Mouse (Mus musculus) mammary gland, adult 2 months (tissue): ENCODE measurements around the gene Arhgap23. TPM values are rescaled to one million over a fixed set of nuclear protein-coding genes. Genes with fewer than 3 reads are reported as not detected.

Source experiments
- polyA plus RNA-seq: library from polyadenylated mRNA; depleted of rRNA; stranded (reverse); fragments of >200 nt; gene quantifications from 2 replicates; pipeline ENCODE4 v1.2.3, GENCODE M21; 2012; ENCODE audit warnings: low replicate concordance; rRNA removed

Arhgap23 gene
- 33.3 and 64.7 TPM in 2 replicates for polyA plus RNA-seq

GRCm38 (mm10) chr11:97415330-97415711, at the start of gene Arhgap23:
Gene Arhgap23, plus strand, starts transcription at chr11:97415533.

GRCm38 (mm10) chr11:97499865-97500719, 84.8 kb downstream of the Arhgap23 start, which contains the start of gene 4933428G20Rik:
Gene 4933428G20Rik, minus strand, starts transcription at chr11:97500340.

Other genes starting within 250 kb of the Arhgap23 start
- gene Kpnb1, start 227.7 kb upstream of the Arhgap23 start, polyA plus RNA-seq: 20.7 and 33.5 TPM in 2 replicates
- 20.0 and 23.4 TPM in 2 replicates for gene Npepps, start 134.9 kb upstream of the Arhgap23 start, polyA plus RNA-seq
- 9.2 and 19.3 TPM in 2 replicates for gene Mrpl45, start 99.8 kb upstream of the Arhgap23 start, polyA plus RNA-seq
- 0.07 TPM in 2 replicates for gene Gpr179, start 63.5 kb upstream of the Arhgap23 start, polyA plus RNA-seq
- 7.9 and 11.8 TPM in 2 replicates for gene Socs7, start 53.0 kb upstream of the Arhgap23 start, polyA plus RNA-seq
- not detected in 2 replicates for gene 4933428G20Rik, start 84.8 kb downstream of the Arhgap23 start, polyA plus RNA-seq
- 1.1 and 1.3 TPM in 2 replicates for gene Srcin1, start 160.7 kb downstream of the Arhgap23 start, polyA plus RNA-seq
- 1.5 and 8.0 TPM in 2 replicates for gene Epop, start 214.2 kb downstream of the Arhgap23 start, polyA plus RNA-seq
- 51.8 and 137 TPM in 2 replicates for gene Mllt6, start 247.9 kb downstream of the Arhgap23 start, polyA plus RNA-seq